In the genomic region with DNA sequence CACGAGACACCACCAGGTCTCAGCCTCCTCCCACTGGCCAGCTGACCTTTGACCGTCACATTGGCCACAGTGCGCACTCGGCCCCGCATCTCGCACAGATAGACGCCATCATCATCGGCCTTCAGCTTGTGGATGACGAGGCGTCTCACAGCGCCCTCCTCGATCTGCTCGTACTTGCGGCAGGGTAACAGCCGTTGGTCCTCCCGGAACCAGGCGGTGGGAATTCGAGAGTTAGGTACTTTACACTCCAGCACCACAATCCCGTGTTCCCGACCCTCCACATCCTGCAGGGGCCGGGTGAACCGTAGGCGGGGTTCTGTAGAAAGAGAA, we compare ENCODE assay signal across 9 mouse cellular contexts. TPM values are rescaled to one million over a fixed set of nuclear protein-coding genes. Genes with fewer than 3 reads are reported as not detected.
DNase-seq lines count a peak whose midpoint lies in the region; ATAC-seq and TF ChIP-seq lines count a peak whose summit lies in the region.
"Had no signal": no experiment of that assay in that cellular context is flagged by ENCODE, and none has a peak within 500 bp of the region (broad histone marks: within the 10 kb centered on the region; RNA-seq: fewer than 3 reads in every experiment).

No protein-coding gene starts in this region.

- H3K9me3 ChIP-seq in hindbrain, embryonic 14.5 days (ENCODE audit: control insufficient read depth, low read length): no peaks in the 10 kb centered on the region
- H3K9me3 ChIP-seq in hindbrain, embryonic 12.5 days (replicated peaks): no peaks in the 10 kb centered on the region
- no peaks in the 10 kb centered on the region for H3K9me3 ChIP-seq in ES-Bruce4 (replicated peaks; ENCODE audit: control insufficient read depth, insufficient read depth, low read length, poor library complexity, severe bottlenecking)
- no peaks in the 10 kb centered on the region for H3K9me3 ChIP-seq in ES-E14 (ENCODE audit: control insufficient read depth, insufficient read depth, low read depth, low read length)
- H3K9me3 ChIP-seq in limb, embryonic 10.5 days (replicated peaks): no peaks in the 10 kb centered on the region

- 72% methylated on average over 23 of the region's 23 CpGs for WGBS in hindbrain, embryonic 14.5 days
- 65% methylated on average over 23 of the region's 23 CpGs for WGBS in hindbrain, embryonic 12.5 days
- 66% methylated on average over 23 of the region's 23 CpGs for WGBS in limb, embryonic 10.5 days

- peaks cover 32% of the 10 kb centered on the region for H3K36me3 ChIP-seq in hindbrain, embryonic 14.5 days (replicated peaks; ENCODE audit: control insufficient read depth, insufficient read depth)
- H3K36me3 ChIP-seq in hindbrain, embryonic 12.5 days: peaks cover 43% of the 10 kb centered on the region
- H3K36me3 ChIP-seq in ES-Bruce4 (ENCODE audit: control insufficient read depth, insufficient read depth, low read length, poor library complexity, severe bottlenecking): no peaks in the 10 kb centered on the region
- H3K36me3 ChIP-seq in ES-E14 (ENCODE audit: control insufficient read depth, insufficient read depth, low read length, poor library complexity, severe bottlenecking): peaks cover 5% of the 10 kb centered on the region; the same call in 1 of the 2 replicates
- peaks cover 54% of the 10 kb centered on the region for H3K36me3 ChIP-seq in limb, embryonic 10.5 days

- TF ChIP-seq EP300 in ES-Bruce4 (IDR thresholded peaks at IDR 0.05; ENCODE audit: insufficient read depth, low read depth, low read length): no peak

- TF ChIP-seq POLR2A in ES-Bruce4 (IDR thresholded peaks at IDR 0.05; ENCODE audit: insufficient read depth, low read length): no peak

- 0 out of 2 replicates have a peak overlapping the region, but pooled peaks have one; percentile 3 for H3K4me2 ChIP-seq in hindbrain, embryonic 14.5 days (replicated peaks)
- H3K4me2 ChIP-seq in hindbrain, embryonic 12.5 days (replicated peaks): no peak overlapping the region; the same call in 1 of the 2 replicates

- no peak overlapping the region for H3K27ac ChIP-seq in hindbrain, embryonic 14.5 days
- no peak overlapping the region for H3K27ac ChIP-seq in hindbrain, embryonic 12.5 days
- H3K27ac ChIP-seq in ES-Bruce4 (ENCODE audit: insufficient read depth, low read length) (no peak overlapping the region), ES-E14 (ENCODE audit: insufficient read depth, low read depth, low read length, poor library complexity, severe bottlenecking) (no peak overlapping the region)
- H3K27ac ChIP-seq in limb, embryonic 10.5 days: no peak overlapping the region

- no peak overlapping the region for H3K4me3 ChIP-seq in hindbrain, embryonic 14.5 days (replicated peaks; ENCODE audit: low read length)
- H3K4me3 ChIP-seq in hindbrain, embryonic 12.5 days: no peak overlapping the region
- peak overlapping the region; percentile 10 for H3K4me3 ChIP-seq in ES-Bruce4 (ENCODE audit: low read depth, low read length)
- peak overlapping the region; percentile 23 to 53 for H3K4me3 ChIP-seq in ES-E14 (ENCODE audit: insufficient read depth in 1 of 2, low read depth in 1 of 2, low read length in 2 of 2, poor library complexity in 1 of 2, severe bottlenecking in 1 of 2)
- H3K4me3 ChIP-seq in limb, embryonic 10.5 days: peak overlapping the region; percentile 95; the same call in 1 of the 2 replicates

- 0 out of 2 replicates have a peak, but pooled peaks cover 5% of the 10 kb centered on the region for H3K27me3 ChIP-seq in hindbrain, embryonic 14.5 days (ENCODE audit: control insufficient read depth, insufficient read depth, low read length)
- peaks cover 29% of the 10 kb centered on the region for H3K27me3 ChIP-seq in hindbrain, embryonic 12.5 days
- no peaks in the 10 kb centered on the region for H3K27me3 ChIP-seq in ES-Bruce4 (ENCODE audit: control insufficient read depth, insufficient read depth, low read length, poor library complexity, severe bottlenecking)
- peaks cover 11% of the 10 kb centered on the region; the same call in 1 of the 2 replicates for H3K27me3 ChIP-seq in limb, embryonic 10.5 days (ENCODE audit: low read depth, poor library complexity, severe bottlenecking)

- H3K9ac ChIP-seq in hindbrain, embryonic 14.5 days: no peak overlapping the region
- H3K9ac ChIP-seq in hindbrain, embryonic 12.5 days: no peak overlapping the region
- no peak overlapping the region for H3K9ac ChIP-seq in ES-Bruce4 (ENCODE audit: low read depth, poor library complexity, severe bottlenecking)
- peak overlapping the region; percentile 51; the same call in 1 of the 2 replicates for H3K9ac ChIP-seq in ES-E14 (ENCODE audit: insufficient read depth, low read depth, low read length, poor library complexity, severe bottlenecking)

- peaks cover 25% of the 10 kb centered on the region for H3K4me1 ChIP-seq in hindbrain, embryonic 14.5 days (replicated peaks; ENCODE audit: control insufficient read depth, insufficient read depth, low read length)
- H3K4me1 ChIP-seq in hindbrain, embryonic 12.5 days: peaks cover 24% of the 10 kb centered on the region
- H3K4me1 ChIP-seq in ES-Bruce4 (ENCODE audit: control insufficient read depth, insufficient read depth, low read length) (peaks cover 5% of the 10 kb centered on the region), ES-E14 (ENCODE audit: control insufficient read depth in 2 of 2, insufficient read depth in 2 of 2, low read length in 2 of 2, poor library complexity in 1 of 2) (peaks cover 8 to 22% of the 10 kb centered on the region in 2 experiments; a peak in 3 of 4 replicates)
- H3K4me1 ChIP-seq in limb, embryonic 10.5 days: peaks cover 47% of the 10 kb centered on the region

- in situ Hi-C loops in ES-E14 (cut with MboI; ENCODE audit: low sequenced_read_pairs in 2 of 2, unreplicated experiment in 2 of 2): no loop called here

- ATAC-seq in hindbrain, embryonic 14.5 days (ENCODE audit: low FRiP score): no peak
- no peak for ATAC-seq in hindbrain, embryonic 12.5 days (ENCODE audit: low FRiP score)

- no peak for DNase-seq in hindbrain, embryonic 14.5 days (ENCODE audit: low spot score)
- DNase-seq in ES-E14 (ENCODE audit: low read depth, low spot score): no peak
- DNase-seq in limb, embryonic 10.5 days (ENCODE audit: low spot score): no peak
- DNase-seq in layer of hippocampus, adult 11-12 months (ENCODE audit: low spot score): no peak
- no peak for DNase-seq in frontal cortex, postnatal 14 days (ENCODE audit: low spot score in 2 of 2)
- DNase-seq: kidney, adult 8-10 months had no signal

- TF ChIP-seq CTCF in ES-Bruce4 (IDR thresholded peaks at IDR 0.05; ENCODE audit: low read depth, low read length): no peak

TF ChIP-seq in ES-E14, 5 proteins besides CTCF, POLR2A, EP300 and RAD21:
- TF ChIP-seq HCFC1 (IDR thresholded peaks at IDR 0.05; ENCODE audit: borderline replicate concordance, insufficient read depth, low read length) (no peak), ZNF384 (IDR thresholded peaks at IDR 0.05; ENCODE audit: low read depth, low read length) (no peak), MAFK (IDR thresholded peaks at IDR 0.05; ENCODE audit: insufficient read depth, low read depth, low read length) (no peak), CHD2 (IDR thresholded peaks at IDR 0.05; ENCODE audit: low read depth, low read length) (no peak), ZC3H11A (IDR thresholded peaks at IDR 0.05; ENCODE audit: borderline replicate concordance, low read depth, low read length) (no peak)

RNA-seq across cellular contexts. Expression of gene Obsl1, which starts 2.6 kb away (rescaled TPM):
- 22.6 and 25.9 TPM in 2 replicates for polyA plus RNA-seq in hindbrain, embryonic 14.5 days (2014; fragmentation: Nextera tagmentation; extraction: Ambion mirVana)
- 63.4 and 66.4 TPM in 2 replicates for polyA plus RNA-seq in hindbrain, embryonic 12.5 days (2016; fragmentation: Nextera tagmentation; extraction: Ambion mirVana)
- 32.6 and 32.9 TPM in 2 replicates for polyA plus RNA-seq in ES-Bruce4 (2011; ENCODE audit: insufficient read depth, insufficient read length, low read depth, missing spikeins)
- 45.0 and 52.2 TPM in 2 replicates for total RNA-seq in ES-E14 (2012; rRNA removed)
- 68.0 and 75.5 TPM in 2 replicates for polyA plus RNA-seq in limb, embryonic 10.5 days (2016; fragmentation: Nextera tagmentation; extraction: Ambion mirVana)
- total RNA-seq: neutrophil, adult 5-6 weeks had no signal

RNA-seq across cellular contexts. Expression of gene Inha, which starts 3.3 kb away (rescaled TPM):
- 9.7 and 9.9 TPM in 2 replicates for polyA plus RNA-seq in hindbrain, embryonic 14.5 days (2014; fragmentation: Nextera tagmentation; extraction: Ambion mirVana)
- 8.6 and 9.2 TPM in 2 replicates for polyA plus RNA-seq in hindbrain, embryonic 12.5 days (2016; fragmentation: Nextera tagmentation; extraction: Ambion mirVana)
- polyA plus RNA-seq in ES-Bruce4 (2011; ENCODE audit: insufficient read depth, insufficient read length, low read depth, missing spikeins): 1.9 and 2.4 TPM in 2 replicates
- total RNA-seq in ES-E14 (2012; rRNA removed): 0.80 and 1.6 TPM in 2 replicates
- 2.4 and 4.2 TPM in 2 replicates for polyA plus RNA-seq in limb, embryonic 10.5 days (2016; fragmentation: Nextera tagmentation; extraction: Ambion mirVana)
- total RNA-seq: neutrophil, adult 5-6 weeks had no signal

RNA-seq across cellular contexts. Expression of gene Stk11ip, which starts 17.7 kb away (rescaled TPM):
- polyA plus RNA-seq in hindbrain, embryonic 14.5 days (2014; fragmentation: Nextera tagmentation; extraction: Ambion mirVana): 14.0 and 17.9 TPM in 2 replicates
- polyA plus RNA-seq in hindbrain, embryonic 12.5 days (2016; fragmentation: Nextera tagmentation; extraction: Ambion mirVana): 25.7 and 29.3 TPM in 2 replicates
- polyA plus RNA-seq in ES-Bruce4 (2011; ENCODE audit: insufficient read depth, insufficient read length, low read depth, missing spikeins): 18.8 and 22.7 TPM in 2 replicates
- total RNA-seq in ES-E14 (2012; rRNA removed): 26.8 and 41.8 TPM in 2 replicates
- polyA plus RNA-seq in limb, embryonic 10.5 days (2016; fragmentation: Nextera tagmentation; extraction: Ambion mirVana): 31.6 and 33.8 TPM in 2 replicates

RNA-seq across cellular contexts. Expression of gene Tmem198, which starts 24.3 kb away (rescaled TPM):
- 37.5 and 40.3 TPM in 2 replicates for polyA plus RNA-seq in hindbrain, embryonic 14.5 days (2014; fragmentation: Nextera tagmentation; extraction: Ambion mirVana)
- 25.3 and 25.7 TPM in 2 replicates for polyA plus RNA-seq in hindbrain, embryonic 12.5 days (2016; fragmentation: Nextera tagmentation; extraction: Ambion mirVana)
- polyA plus RNA-seq in ES-Bruce4 (2011; ENCODE audit: insufficient read depth, insufficient read length, low read depth, missing spikeins): 0.27 and 0.53 TPM in 2 replicates
- 1.6 TPM in 2 replicates for total RNA-seq in ES-E14 (2012; rRNA removed)
- 0.35 and 0.69 TPM in 2 replicates for polyA plus RNA-seq in limb, embryonic 10.5 days (2016; fragmentation: Nextera tagmentation; extraction: Ambion mirVana)

RNA-seq across cellular contexts. Expression of gene Chpf, which starts 24.5 kb away (rescaled TPM):
- polyA plus RNA-seq in hindbrain, embryonic 14.5 days (2014; fragmentation: Nextera tagmentation; extraction: Ambion mirVana): 49.2 and 55.0 TPM in 2 replicates
- 39.2 and 41.5 TPM in 2 replicates for polyA plus RNA-seq in hindbrain, embryonic 12.5 days (2016; fragmentation: Nextera tagmentation; extraction: Ambion mirVana)
- polyA plus RNA-seq in ES-Bruce4 (2011; ENCODE audit: insufficient read depth, insufficient read length, low read depth, missing spikeins): 13.3 and 15.1 TPM in 2 replicates
- total RNA-seq in ES-E14 (2012; rRNA removed): 43.5 and 80.3 TPM in 2 replicates
- polyA plus RNA-seq in limb, embryonic 10.5 days (2016; fragmentation: Nextera tagmentation; extraction: Ambion mirVana): 23.7 and 28.8 TPM in 2 replicates

Comparison
In these comparisons a context has a peak if more than half of its experiments do, and no peak if none do; other contexts are left out.
1. H3K4me3 ChIP-seq: peak in ES-Bruce4 (single experiment), ES-E14 (2 of 2) and limb, embryonic 10.5 days (single experiment); none in hindbrain, embryonic 14.5 days (single experiment) and hindbrain, embryonic 12.5 days (single experiment).